Mouse (Mus musculus): ENCODE measurements around the gene Lrrc1.

GRCm38 (mm10) chr9:77456169-77456826 lies 88.4 kb downstream of the Lrrc1 start:
- no peak for TF ChIP-seq CTCF (IDR thresholded peaks at IDR 0.05; ENCODE audit: control insufficient read depth, insufficient read depth, insufficient read length)
- TF ChIP-seq MYOG (IDR thresholded peaks at IDR 0.05; ENCODE audit: control insufficient read depth, extremely low read depth, insufficient read length), result no peak
- no peak for TF ChIP-seq MAX (IDR thresholded peaks at IDR 0.05)
- TF ChIP-seq USF1 (IDR thresholded peaks at IDR 0.05; ENCODE audit: low read depth), result no peak
- no peak for TF ChIP-seq FOSL1 (IDR thresholded peaks at IDR 0.05; ENCODE audit: insufficient read depth, low read length, poor library complexity, severe bottlenecking)
- TF ChIP-seq MYOD1 (IDR thresholded peaks at IDR 0.05; ENCODE audit: control insufficient read depth, insufficient read length, low read depth), result no peak
